Mouse (Mus musculus) gastrocnemius, adult 2 months (tissue): ENCODE results near the gene Mrps5. TPM values are rescaled to one million over a fixed set of nuclear protein-coding genes. Genes with fewer than 3 reads are reported as not detected.
"Not testable (repeated sequence)": the region's sequence is repeated elsewhere in the genome, so short reads cannot be mapped to it uniquely, and the experiment has no call there.

Source experiments
- DNase-seq: peaks from one replicate; pipeline ENCODE4 v3.0.0; 2022
- H3K27ac ChIP-seq: fragments of 200-600 bp; 2 replicates; pipeline ENCODE4 v1.8.1; 2022; ENCODE audit warnings: mild to moderate bottlenecking
- H3K4me3 ChIP-seq: fragments of 200-600 bp; 2 replicates; pipeline ENCODE4 v1.8.1; 2022; ENCODE audit warnings: mild to moderate bottlenecking, moderate library complexity
- CTCF ChIP-seq: fragments of 200-600 bp; IDR thresholded peaks from 2 replicates; pipeline ENCODE4 v1.8.1; 2022; ENCODE audit warnings: antibody characterized with exemption, mild to moderate bottlenecking, moderate library complexity
- intact Hi-C: fragments of 180-260 bp; cut with DNase I; formaldehyde crosslinking; loops from one replicate; pipeline ENCODE4 v1.15.1; 2025
- total RNA-seq, 2 experiments: library from RNA; stranded (reverse); gene quantifications; 2 replicates each; pipeline ENCODE4 v1.2.3; 2021

Mrps5 gene
- total RNA-seq, 2 experiments from 2014 or later: 74.1 to 96.2 TPM

DNA sequence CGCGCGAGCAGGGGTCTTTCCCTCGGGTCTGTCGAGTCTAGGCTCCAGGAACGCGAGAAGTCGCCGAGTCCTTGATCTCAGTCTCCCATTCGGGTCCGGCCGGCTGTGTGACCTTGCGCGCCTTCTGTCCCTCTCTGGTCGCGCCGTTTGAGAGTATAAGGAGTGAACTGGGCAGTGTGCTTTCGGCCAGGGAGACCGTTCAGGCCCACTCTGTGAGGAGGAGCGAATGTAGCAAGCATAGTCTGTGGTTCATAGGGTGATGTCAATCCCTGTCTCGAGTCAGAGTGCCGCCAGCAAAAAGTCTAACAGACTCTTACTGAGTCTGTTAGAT lies 457 bp downstream of the Mrps5 start:
- intact Hi-C loops: no loop called here
- no peak for DNase-seq
- H3K27ac ChIP-seq: peak overlapping the region; percentile 95
- TF ChIP-seq CTCF: no peak
- H3K4me3 ChIP-seq: peak overlapping the region; percentile 99

DNA sequence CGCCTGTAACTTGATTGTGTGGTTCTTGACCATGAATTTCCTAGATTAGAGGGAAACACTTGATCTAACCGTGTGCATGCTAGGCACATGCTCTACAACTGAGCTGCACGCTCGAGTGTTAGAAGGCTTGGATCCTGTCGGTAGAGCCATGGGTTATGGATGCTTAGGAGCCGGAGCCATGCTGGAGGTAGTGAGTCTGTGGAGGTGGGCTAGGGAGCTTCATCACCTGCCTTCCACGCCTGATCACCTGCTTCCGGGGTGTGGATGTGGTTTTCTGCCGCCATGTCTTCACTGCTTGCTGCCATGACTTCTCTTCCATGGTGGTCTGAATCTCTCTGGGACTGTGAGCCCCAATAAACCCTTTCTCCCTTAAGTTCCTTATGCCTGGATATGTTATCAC lies 1.9 kb downstream of the Mrps5 start:
- Histone ChIP-seq H3K4me3 (no peak overlapping the region), H3K27ac (no peak overlapping the region)
- no peak for TF ChIP-seq CTCF
- no peak for DNase-seq
- intact Hi-C loops: no loop called here

DNA sequence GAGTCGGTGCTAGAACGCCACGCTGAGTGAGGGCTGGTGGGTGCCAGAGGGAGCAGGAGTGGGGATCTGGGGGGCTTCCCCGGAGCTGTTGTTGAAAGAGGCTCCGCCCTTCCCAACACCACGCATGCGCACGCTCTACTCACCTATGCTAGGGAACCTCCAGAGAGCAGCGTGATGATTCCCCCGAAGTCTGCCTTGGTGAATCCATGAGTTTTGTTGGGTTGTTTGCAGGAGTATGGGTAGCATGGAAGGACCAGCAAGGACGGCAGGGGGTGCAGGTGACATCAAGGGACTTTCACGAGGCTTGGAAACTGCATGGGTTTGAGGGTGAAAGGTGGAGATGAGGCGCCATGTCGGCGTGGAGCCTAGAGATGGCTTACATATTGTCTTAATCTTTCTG lies 3.2 kb downstream of the Mrps5 start:
- DNase-seq: no peak
- no peak for TF ChIP-seq CTCF
- Histone ChIP-seq H3K4me3 (peak overlapping the region; percentile 54), H3K27ac (peak overlapping the region; percentile 16)
- intact Hi-C loops: no loop called here

DNA sequence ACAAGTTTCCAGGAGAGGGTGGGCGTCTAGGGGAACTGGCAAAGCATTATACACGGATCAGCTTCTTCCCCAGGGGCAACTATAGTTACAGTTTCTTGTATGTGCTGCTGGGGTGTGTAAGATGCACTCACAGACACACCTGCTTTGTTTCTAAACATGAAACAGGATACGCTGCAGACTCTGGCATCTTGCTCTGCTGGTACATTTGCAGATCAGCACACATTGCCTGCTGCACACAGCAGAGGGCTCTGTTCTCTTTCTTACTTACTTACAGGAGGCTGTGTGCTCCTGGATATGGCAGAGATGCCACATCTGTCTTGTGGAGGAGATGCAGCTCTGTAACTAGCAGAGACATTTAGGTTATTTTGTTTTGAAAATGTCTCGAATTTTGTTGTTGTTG lies 3.8 kb downstream of the Mrps5 start:
- peak; percentile 39 for TF ChIP-seq CTCF
- intact Hi-C loops: no loop called here
- peak overlapping the region; percentile 54 for H3K4me3 ChIP-seq
- DNase-seq: no peak
- peak overlapping the region; percentile 16 for H3K27ac ChIP-seq

GRCm38 (mm10) chr2:127603383-127603782 lies 16.4 kb downstream of the Mrps5 start:
- H3K4me3 ChIP-seq, DNase-seq, H3K27ac ChIP-seq, intact Hi-C loops: not testable (repeated sequence)

DNA sequence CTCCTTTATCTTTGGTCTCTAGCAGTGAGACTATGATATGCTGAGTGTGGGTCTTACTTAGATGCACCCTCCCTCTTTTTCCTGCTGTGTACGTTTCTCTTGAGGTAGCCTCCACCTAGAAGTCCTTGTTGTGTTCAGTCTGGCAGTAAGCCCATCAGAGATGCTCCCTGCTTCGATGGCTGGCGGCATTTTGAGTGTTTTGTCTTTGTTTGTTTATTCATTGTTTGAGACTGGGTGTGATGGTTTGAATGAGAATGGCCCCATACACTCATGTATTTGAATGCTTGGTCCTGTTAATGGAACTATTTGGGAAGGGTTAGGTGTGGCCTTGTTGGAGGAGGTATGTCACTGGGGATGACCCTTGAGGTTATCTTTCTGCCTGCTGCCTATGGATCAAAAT lies 18.2 kb downstream of the Mrps5 start:
- intact Hi-C loops: loop anchor here (5.0 kb wide), 1 partner anchor 62 kb away; no protein-coding TSS in a partner anchor
- H3K27ac ChIP-seq: no peak overlapping the region
- DNase-seq: no peak
- no peak overlapping the region for H3K4me3 ChIP-seq
- no peak for TF ChIP-seq CTCF

- no peak overlapping the region for H3K4me3 ChIP-seq
- TF ChIP-seq CTCF: peak; percentile 59
- DNase-seq: no peak
- intact Hi-C loops: loop anchor here (2.0 to 5.0 kb wide), 2 partner anchors 59 to 237 kb away; no protein-coding TSS in a partner anchor
- no peak overlapping the region for H3K27ac ChIP-seq
Measured at GRCm38 (mm10) chr2:127608234-127608633, 21.2 kb downstream of the Mrps5 start.

- no peak overlapping the region for H3K4me3 ChIP-seq
- no peak for DNase-seq
- TF ChIP-seq CTCF: no peak
- no peak overlapping the region for H3K27ac ChIP-seq
- intact Hi-C loops: loop anchor here (2.0 to 5.0 kb wide), 2 partner anchors 58 to 236 kb away; no protein-coding TSS in a partner anchor
Measured at GRCm38 (mm10) chr2:127608986-127609385, 22.0 kb downstream of the Mrps5 start.

GRCm38 (mm10) chr2:127611386-127611785 lies 24.4 kb downstream of the Mrps5 start:
- no peak for TF ChIP-seq CTCF
- no peak overlapping the region for H3K4me3 ChIP-seq
- no peak for DNase-seq
- intact Hi-C loops: no loop called here
- H3K27ac ChIP-seq: no peak overlapping the region

GRCm38 (mm10) chr2:127612288-127612687 lies 25.3 kb downstream of the Mrps5 start:
- no peak for TF ChIP-seq CTCF
- Histone ChIP-seq H3K27ac (no peak overlapping the region), H3K4me3 (no peak overlapping the region)
- DNase-seq: no peak
- intact Hi-C loops: no loop called here

- Histone ChIP-seq H3K27ac (no peak overlapping the region), H3K4me3 (no peak overlapping the region)
- TF ChIP-seq CTCF: no peak
- intact Hi-C loops: no loop called here
- no peak for DNase-seq
Measured at GRCm38 (mm10) chr2:127619311-127619710, 32.3 kb downstream of the Mrps5 start.

- DNase-seq: no peak
- no peak overlapping the region for H3K27ac ChIP-seq
- no peak overlapping the region for H3K4me3 ChIP-seq
- TF ChIP-seq CTCF: no peak
- intact Hi-C loops: no loop called here
Measured at GRCm38 (mm10) chr2:127622065-127622464, 35.0 kb downstream of the Mrps5 start.

DNA sequence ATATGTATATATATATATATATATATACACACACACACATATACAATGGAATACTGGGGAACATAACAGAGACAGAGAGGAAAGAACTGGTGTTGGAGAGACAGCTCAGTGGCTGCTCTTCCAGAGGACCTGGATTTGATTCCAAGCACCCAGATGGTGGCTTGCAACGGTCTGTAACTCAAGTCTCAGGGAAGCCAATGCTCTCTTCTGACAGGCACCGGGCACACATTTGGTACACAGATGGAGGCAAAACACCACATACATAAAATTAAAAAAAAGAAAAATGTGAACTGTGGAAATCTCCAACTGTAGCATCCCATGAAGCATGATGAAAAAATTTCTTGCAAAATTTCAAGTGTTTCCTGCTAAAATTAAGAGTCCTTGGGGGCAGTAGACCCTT lies 37.8 kb downstream of the Mrps5 start:
- no peak overlapping the region for H3K27ac ChIP-seq
- DNase-seq: no peak
- no peak overlapping the region for H3K4me3 ChIP-seq
- intact Hi-C loops: no loop called here
- TF ChIP-seq CTCF: no peak

- TF ChIP-seq CTCF: no peak
- intact Hi-C loops: no loop called here
- no peak for DNase-seq
- Histone ChIP-seq H3K4me3 (no peak overlapping the region), H3K27ac (no peak overlapping the region)
Measured at GRCm38 (mm10) chr2:127625659-127626058, 38.6 kb downstream of the Mrps5 start.

DNA sequence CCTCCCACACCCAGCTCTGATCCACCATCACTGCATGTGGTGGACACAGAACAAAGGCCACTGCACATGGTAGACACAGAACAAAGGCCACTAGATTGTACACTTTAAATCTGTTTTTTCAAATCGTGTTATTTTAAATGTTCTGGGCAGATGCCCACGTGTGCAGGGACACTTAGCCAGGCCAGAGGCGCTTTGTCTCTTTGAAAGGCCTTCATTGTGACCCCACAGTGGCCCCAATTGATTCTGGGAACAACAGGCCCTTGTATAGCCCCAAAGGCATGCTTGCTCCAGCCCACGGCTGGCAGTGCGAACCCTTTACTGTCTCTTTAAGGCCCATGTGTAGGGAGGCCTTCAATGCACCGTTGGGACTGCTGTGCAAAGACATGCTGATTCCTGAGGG lies 40.3 kb downstream of the Mrps5 start:
- Histone ChIP-seq H3K4me3 (no peak overlapping the region), H3K27ac (no peak overlapping the region)
- intact Hi-C loops: no loop called here
- TF ChIP-seq CTCF: no peak
- no peak for DNase-seq
